Mouse (Mus musculus) G1E-ER4 (cell line): ENCODE measurements around the gene Ccl25. TPM values are rescaled to one million over a fixed set of nuclear protein-coding genes. Genes with fewer than 3 reads are reported as not detected.

ENCODE experiments used
- GATA1 ChIP-seq: IDR thresholded peaks from one replicate; pipeline ENCODE4 v1.8.0; 2012; ENCODE audit warnings: low read length, inconsistent platforms
- polyA plus RNA-seq: library from polyadenylated mRNA; stranded (reverse); fragments of >175 nt; gene quantifications from 2 replicates; pipeline ENCODE4 v1.2.3, GENCODE M21; 2012

The Ccl25 gene
- 1.3 and 1.6 TPM in 2 replicates for polyA plus RNA-seq

- TF ChIP-seq GATA1, result no peak
These were observed at the start of gene Ccl25, which contains the start of gene Elavl1 for GRCm38 (mm10) chr8:4324983-4325750. TSS of gene Ccl25 (plus strand) at chr8:4325210. TSS of gene Elavl1 (minus strand) at chr8:4325413.

- TF ChIP-seq GATA1, result no peak
These were observed 49.5 kb upstream of the Ccl25 start, which contains the start of gene Timm44 for GRCm38 (mm10) chr8:4275275-4276110. TSS of gene Timm44 (minus strand) at chr8:4275913.

GRCm38 (mm10) chr8:4276111-4276465 lies 48.9 kb upstream of the Ccl25 start:
- no peak for TF ChIP-seq GATA1

GRCm38 (mm10) chr8:4292738-4293137 lies 32.3 kb upstream of the Ccl25 start:
- no peak for TF ChIP-seq GATA1

GRCm38 (mm10) chr8:4297822-4298221 lies 27.2 kb upstream of the Ccl25 start:
- TF ChIP-seq GATA1, result no peak

GRCm38 (mm10) chr8:4304124-4304547 lies 20.9 kb upstream of the Ccl25 start:
- TF ChIP-seq GATA1, result peak; percentile 60

- TF ChIP-seq GATA1, result no peak
These were observed 19.2 kb upstream of the Ccl25 start for GRCm38 (mm10) chr8:4305838-4306237.

GRCm38 (mm10) chr8:4312104-4312503 lies 12.9 kb upstream of the Ccl25 start:
- TF ChIP-seq GATA1, result no peak

GRCm38 (mm10) chr8:4313254-4314124 lies 11.5 kb upstream of the Ccl25 start:
- no peak for TF ChIP-seq GATA1

GRCm38 (mm10) chr8:4314852-4315251 lies 10.2 kb upstream of the Ccl25 start:
- no peak for TF ChIP-seq GATA1

- no peak for TF ChIP-seq GATA1
These were observed 6.9 kb upstream of the Ccl25 start for GRCm38 (mm10) chr8:4318124-4318523.

GRCm38 (mm10) chr8:4318796-4319572 lies 6.0 kb upstream of the Ccl25 start:
- no peak for TF ChIP-seq GATA1

GRCm38 (mm10) chr8:4319573-4319872 lies 5.5 kb upstream of the Ccl25 start:
- TF ChIP-seq GATA1, result no peak

- TF ChIP-seq GATA1, result no peak
These were observed 4.6 kb upstream of the Ccl25 start for GRCm38 (mm10) chr8:4320404-4320803.

- no peak for TF ChIP-seq GATA1
These were observed 4.0 kb upstream of the Ccl25 start for GRCm38 (mm10) chr8:4321031-4321430.
